ENCODE assay signal across 9 mouse cellular contexts in genomic region chr4:154639126-154639525, GRCm38 (mm10). TPM values are rescaled to one million over a fixed set of nuclear protein-coding genes. Genes with fewer than 3 reads are reported as not detected.
A peak's percentile ranks its signal among the peaks of the same experiment; 100 is the strongest.
DNase-seq lines count a peak whose midpoint lies in the region; ATAC-seq lines count a peak whose summit lies in the region.
"Had no signal": no experiment of that assay in that cellular context is flagged by ENCODE, and none has a peak within 500 bp of the region (broad histone marks: within the 10 kb centered on the region; RNA-seq: fewer than 3 reads in every experiment).

No protein-coding gene starts in this region.

- H3K9ac ChIP-seq in heart, embryonic 15.5 days = peak overlapping the region; percentile 36; the same call in 1 of the 2 replicates
- H3K9ac ChIP-seq in neural tube, embryonic 12.5 days = no peak overlapping the region

- H3K27ac ChIP-seq in heart, embryonic 10.5 days = peak overlapping the region; percentile 93; the same call in 1 of the 2 replicates
- 0 out of 2 replicates have a peak overlapping the region, but pooled peaks have one; percentile 13 for H3K27ac ChIP-seq in heart, embryonic 15.5 days
- H3K27ac ChIP-seq in neural tube, embryonic 12.5 days = no peak overlapping the region

- peaks cover 86% of the 10 kb centered on the region for H3K4me1 ChIP-seq in heart, embryonic 10.5 days
- peaks cover 29% of the 10 kb centered on the region for H3K4me1 ChIP-seq in heart, embryonic 15.5 days (replicated peaks)
- peaks cover 46% of the 10 kb centered on the region for H3K4me1 ChIP-seq in neural tube, embryonic 12.5 days

- no peaks in the 10 kb centered on the region for H3K36me3 ChIP-seq in heart, embryonic 10.5 days
- H3K36me3 ChIP-seq in heart, embryonic 15.5 days = no peaks in the 10 kb centered on the region
- no peaks in the 10 kb centered on the region for H3K36me3 ChIP-seq in neural tube, embryonic 12.5 days

- H3K4me2 ChIP-seq in heart, embryonic 15.5 days = peak overlapping the region; percentile 85
- H3K4me2 ChIP-seq in neural tube, embryonic 12.5 days (replicated peaks) = peak overlapping the region; percentile 88; the same call in 1 of the 2 replicates

- DNase-seq in heart, embryonic 10.5 days (ENCODE audit: low spot score) = no peak
- DNase-seq in heart, postnatal 25 days (ENCODE audit: low spot score) = no peak
- peak; percentile 69 for DNase-seq in kidney, postnatal 10 days
- DNase-seq in spleen, postnatal 36 days (ENCODE audit: low spot score in 2 of 2) = no peak
- DNase-seq in left cerebral cortex, adult 18-20 months (ENCODE audit: low spot score in 2 of 2) = no peak

- H3K4me3 ChIP-seq in heart, embryonic 10.5 days = peak overlapping the region; percentile 84; the same call in 1 of the 2 replicates
- H3K4me3 ChIP-seq in heart, embryonic 15.5 days = peak overlapping the region; percentile 27
- H3K4me3 ChIP-seq in neural tube, embryonic 12.5 days = no peak overlapping the region
- H3K4me3 ChIP-seq: myocyte had no signal

- ATAC-seq in heart, embryonic 15.5 days (replicated peaks; ENCODE audit: insufficient number of reproducible peaks, insufficient read depth, low FRiP score, low read depth) = no peak
- no peak for ATAC-seq in neural tube, embryonic 12.5 days (ENCODE audit: low FRiP score, low read depth)
- ATAC-seq in inflammation-experienced regulatory T-cells, adult 6 months = no peak

- 4% methylated on average over 7 of the region's 7 CpGs for WGBS in heart, embryonic 10.5 days
- 4% methylated on average over 7 of the region's 7 CpGs for WGBS in heart, embryonic 15.5 days
- WGBS in neural tube, embryonic 12.5 days = 1% methylated on average over 7 of the region's 7 CpGs

- no peaks in the 10 kb centered on the region for H3K9me3 ChIP-seq in heart, embryonic 10.5 days
- H3K9me3 ChIP-seq in heart, embryonic 15.5 days (replicated peaks) = no peaks in the 10 kb centered on the region
- H3K9me3 ChIP-seq in neural tube, embryonic 12.5 days = no peaks in the 10 kb centered on the region

- intact Hi-C loops in heart, postnatal 25 days (cut with DNase I) = loop anchor here (5.0 kb wide), 2 partner anchors 142 to 307 kb away; no protein-coding TSS in a partner anchor

- peaks cover 98% of the 10 kb centered on the region for H3K27me3 ChIP-seq in heart, embryonic 10.5 days (ENCODE audit: insufficient read depth, poor library complexity, severe bottlenecking)
- peaks cover 82% of the 10 kb centered on the region for H3K27me3 ChIP-seq in heart, embryonic 15.5 days
- H3K27me3 ChIP-seq in neural tube, embryonic 12.5 days (replicated peaks) = peaks cover 93% of the 10 kb centered on the region

RNA-seq across cellular contexts. Expression of gene Prdm16, which starts 2.5 kb away (rescaled TPM):
- polyA plus RNA-seq in heart, embryonic 10.5 days (2016; fragmentation: Nextera tagmentation; extraction: Ambion mirVana) = 13.9 and 16.8 TPM in 2 replicates
- total RNA-seq in heart, postnatal 25 days (2021) = 10 to 100 TPM; 12.9 to 13.4 TPM
- polyA plus RNA-seq in heart, embryonic 15.5 days (2015; fragmentation: Nextera tagmentation; extraction: Ambion mirVana) = 18.6 and 20.9 TPM in 2 replicates
- 12.9 and 13.4 TPM in 2 replicates for polyA plus RNA-seq in neural tube, embryonic 12.5 days (2016; fragmentation: Nextera tagmentation; extraction: Ambion mirVana)
- polyA plus RNA-seq in inflammation-experienced regulatory T-cells, adult 6 months (2017; shearing (Covaris generic)) = 1 to 10 TPM in 1 of 3 experiments, under 1 TPM in 2; 0.58 to 5.2 (median 0.91) TPM
- 1 to 10 TPM; 8.3 to 8.8 TPM for total RNA-seq in left cerebral cortex, adult 18-20 months (2021)
- polyA plus RNA-seq: myocyte had no signal

RNA-seq across cellular contexts. Expression of gene Actrt2, which starts 28.5 kb away (rescaled TPM):
- not detected in 2 replicates for polyA plus RNA-seq in heart, embryonic 10.5 days (2016; fragmentation: Nextera tagmentation; extraction: Ambion mirVana)
- total RNA-seq in heart, postnatal 25 days (2021) = not detected
- polyA plus RNA-seq in heart, embryonic 15.5 days (2015; fragmentation: Nextera tagmentation; extraction: Ambion mirVana) = not detected in 2 replicates
- not detected in 2 replicates for polyA plus RNA-seq in neural tube, embryonic 12.5 days (2016; fragmentation: Nextera tagmentation; extraction: Ambion mirVana)
- polyA plus RNA-seq in inflammation-experienced regulatory T-cells, adult 6 months (2017; shearing (Covaris generic)) = not detected
- not detected for total RNA-seq in left cerebral cortex, adult 18-20 months (2021)
- polyA plus RNA-seq: myocyte had no signal
